Mouse (Mus musculus) midbrain, embryonic 15.5 days (tissue): ENCODE measurements at regions not wholly inside any gene's neighbourhood (a gene's known extent, or its start where the extent isn't known, plus 50 kb on each side); places are given as distances from the start of the nearest gene placed in this dataset.
A peak's percentile ranks its signal among the peaks of the same experiment; 100 is the strongest.

ENCODE experiments used
- ATAC-seq: fragments of 200-750 bp; cut with Nextera tagmentation; replicated peaks from 2 replicates; pipeline ENCODE4 v1.8.0; 2017; ENCODE audit warnings: moderate TSS enrichment
- H3K27ac ChIP-seq: fragments of 300-500 bp; sonication (generic); 2 replicates; pipeline ENCODE4 v1.5.1; 2015; ENCODE audit warnings: mild to moderate bottlenecking, inconsistent platforms
- H3K27me3 ChIP-seq: fragments of 300-500 bp; sonication (generic); replicated peaks from 2 replicates; pipeline ENCODE4 v1.6.1; 2015; ENCODE audit warnings: inconsistent platforms
- H3K36me3 ChIP-seq: fragments of 300-500 bp; sonication (generic); replicated peaks from 2 replicates; pipeline ENCODE4 v1.6.1; 2015; ENCODE audit warnings: inconsistent platforms
- H3K4me1 ChIP-seq: fragments of 300-500 bp; sonication (generic); 2 replicates; pipeline ENCODE4 v1.6.1; 2015; ENCODE audit warnings: inconsistent platforms
- H3K4me2 ChIP-seq: fragments of 300-500 bp; sonication (generic); 2 replicates; pipeline ENCODE4 v1.6.1; 2015; ENCODE audit warnings: inconsistent platforms, mild to moderate bottlenecking, moderate library complexity
- H3K4me3 ChIP-seq: fragments of 300-500 bp; sonication (generic); 2 replicates; pipeline ENCODE4 v1.5.1; 2015; ENCODE audit warnings: mild to moderate bottlenecking, inconsistent platforms
- H3K9ac ChIP-seq: fragments of 300-500 bp; sonication (generic); 2 replicates; pipeline ENCODE4 v1.6.1; 2015; ENCODE audit warnings: mild to moderate bottlenecking, inconsistent platforms
- H3K9me3 ChIP-seq: fragments of 300-500 bp; sonication (generic); 2 replicates; pipeline ENCODE4 v1.6.1; 2016; ENCODE audit warnings: inconsistent platforms
- WGBS: fragments of 180-500 bp; shearing (Covaris S2); methylation state at CpG from one replicate; pipeline ENCODE4 v1.1.7; 2015; ENCODE audit warnings: mixed read lengths; 5-methylcytosine and 5-hydroxymethylcytosine counted together

DNA sequence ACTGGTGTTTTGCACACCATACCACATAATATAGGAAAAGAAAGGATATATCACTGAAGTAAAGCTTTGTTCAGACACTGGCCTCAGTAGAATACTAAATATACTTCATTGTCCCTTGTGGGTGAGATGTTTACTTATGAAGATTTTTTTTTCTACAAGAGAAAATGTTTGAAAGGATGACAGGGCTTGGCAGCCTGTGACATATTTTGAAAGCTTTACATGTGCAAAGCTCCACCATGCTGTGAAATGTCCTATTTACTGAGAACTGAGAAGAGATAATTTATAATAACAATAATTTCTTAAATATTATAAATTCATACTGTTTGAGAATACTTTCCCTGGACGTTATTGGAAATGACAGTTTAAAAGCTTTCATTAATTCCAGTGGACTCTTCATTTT is 395.3 kb downstream of the Ccdc50 start:
- Histone ChIP-seq H3K4me2 (no peak overlapping the region), H3K4me3 (no peak overlapping the region), H3K36me3 (no peaks in the 10 kb centered on the region), H3K9me3 (no peaks in the 10 kb centered on the region), H3K27me3 (no peaks in the 10 kb centered on the region), H3K4me1 (peaks cover 3% of the 10 kb centered on the region; the same call in 1 of the 2 replicates), H3K9ac (no peak overlapping the region), H3K27ac (no peak overlapping the region)
- no peak for ATAC-seq
- WGBS = 67% methylated on average over 1 of the region's 1 CpGs

DNA sequence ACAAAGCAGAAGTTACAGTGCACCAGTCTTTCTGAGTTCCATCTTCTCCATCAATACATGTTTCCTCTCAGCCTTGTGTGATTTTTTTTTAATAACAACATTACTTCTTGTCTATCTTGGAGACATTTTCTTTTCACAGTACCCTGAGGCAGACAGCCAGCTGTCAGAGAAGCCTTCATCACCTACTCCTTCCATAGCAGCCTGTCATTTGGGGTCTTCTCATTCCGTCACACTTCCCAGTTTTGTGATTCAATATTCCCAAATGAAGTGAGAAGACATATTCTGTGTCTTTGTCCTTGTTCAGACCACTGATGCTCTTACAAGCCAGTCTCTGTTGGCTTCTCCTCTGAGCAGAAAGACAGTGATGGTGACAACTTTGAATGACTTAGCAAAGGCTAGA is 404.7 kb downstream of the Ccdc50 start:
- H3K9me3 ChIP-seq = no peaks in the 10 kb centered on the region
- H3K36me3 ChIP-seq = no peaks in the 10 kb centered on the region
- H3K27me3 ChIP-seq = no peaks in the 10 kb centered on the region
- no peak overlapping the region for H3K4me3 ChIP-seq
- H3K27ac ChIP-seq = no peak overlapping the region
- 72% methylated on average over 1 of the region's 1 CpGs for WGBS
- no peak overlapping the region for H3K4me2 ChIP-seq
- H3K4me1 ChIP-seq = no peaks in the 10 kb centered on the region
- ATAC-seq = no peak
- H3K9ac ChIP-seq = no peak overlapping the region

DNA sequence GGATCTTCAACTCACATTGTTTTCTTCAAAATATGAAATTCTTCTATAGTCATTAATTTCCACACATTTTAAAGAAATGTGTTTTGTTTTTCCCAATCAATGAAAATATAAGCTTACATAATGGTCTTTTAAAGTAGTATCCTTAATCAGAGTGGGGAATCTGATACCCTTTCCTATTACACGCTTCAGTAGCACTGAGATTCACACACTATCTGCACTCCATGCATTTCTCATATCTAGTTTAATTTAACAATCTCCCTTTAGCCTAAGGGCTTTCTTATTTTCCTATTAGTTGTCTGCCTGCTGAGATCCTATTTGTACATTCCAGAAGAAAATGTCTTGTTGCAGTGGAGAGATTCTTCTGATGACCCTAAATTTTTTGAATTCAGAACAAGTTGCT is 406.2 kb downstream of the Ccdc50 start:
- H3K9ac ChIP-seq = no peak overlapping the region
- no peak for ATAC-seq
- no peaks in the 10 kb centered on the region for H3K36me3 ChIP-seq
- H3K4me2 ChIP-seq = no peak overlapping the region
- H3K4me3 ChIP-seq = no peak overlapping the region
- WGBS = 72% methylated on average over 1 of the region's 1 CpGs
- no peaks in the 10 kb centered on the region for H3K27me3 ChIP-seq
- no peaks in the 10 kb centered on the region for H3K9me3 ChIP-seq
- H3K4me1 ChIP-seq = no peaks in the 10 kb centered on the region
- no peak overlapping the region for H3K27ac ChIP-seq

DNA sequence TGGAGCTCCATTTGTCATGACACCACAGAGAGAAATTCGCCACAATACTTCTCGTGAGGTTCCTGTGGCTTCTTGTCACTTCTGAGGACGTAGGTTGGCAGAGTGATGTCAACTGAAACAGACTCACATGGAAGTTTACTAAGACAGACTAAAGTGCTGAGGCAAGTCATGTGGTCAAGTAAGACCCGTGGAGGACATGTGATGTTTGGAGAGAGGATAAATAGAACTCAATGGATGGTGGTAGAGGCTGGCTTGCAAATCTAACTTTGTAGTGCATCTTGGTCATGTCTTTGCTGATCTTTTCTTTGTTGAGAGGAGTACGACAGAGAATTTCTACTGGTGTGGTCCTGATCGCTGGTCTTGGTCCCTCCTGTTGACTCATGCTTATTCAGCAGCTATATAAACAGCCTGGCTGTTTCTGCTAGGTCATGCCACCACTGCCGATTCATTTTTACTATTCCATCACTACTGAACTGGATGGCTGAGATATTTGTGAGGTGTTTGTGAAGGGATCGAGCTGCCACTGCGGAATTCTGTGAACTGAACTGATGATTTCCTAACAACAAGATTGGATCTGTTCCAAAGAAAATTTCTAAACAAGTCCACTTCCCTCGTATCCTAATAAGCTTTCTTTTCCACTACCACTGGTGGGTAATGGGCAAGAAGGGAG is 407.6 kb downstream of the Ccdc50 start:
- no peaks in the 10 kb centered on the region for H3K9me3 ChIP-seq
- no peaks in the 10 kb centered on the region for H3K36me3 ChIP-seq
- H3K4me3 ChIP-seq = no peak overlapping the region
- no peak for ATAC-seq
- no peaks in the 10 kb centered on the region for H3K4me1 ChIP-seq
- no peak overlapping the region for H3K27ac ChIP-seq
- no peak overlapping the region for H3K9ac ChIP-seq
- H3K27me3 ChIP-seq = no peaks in the 10 kb centered on the region
- 91% methylated on average over 10 of the region's 10 CpGs for WGBS
- H3K4me2 ChIP-seq = no peak overlapping the region

DNA sequence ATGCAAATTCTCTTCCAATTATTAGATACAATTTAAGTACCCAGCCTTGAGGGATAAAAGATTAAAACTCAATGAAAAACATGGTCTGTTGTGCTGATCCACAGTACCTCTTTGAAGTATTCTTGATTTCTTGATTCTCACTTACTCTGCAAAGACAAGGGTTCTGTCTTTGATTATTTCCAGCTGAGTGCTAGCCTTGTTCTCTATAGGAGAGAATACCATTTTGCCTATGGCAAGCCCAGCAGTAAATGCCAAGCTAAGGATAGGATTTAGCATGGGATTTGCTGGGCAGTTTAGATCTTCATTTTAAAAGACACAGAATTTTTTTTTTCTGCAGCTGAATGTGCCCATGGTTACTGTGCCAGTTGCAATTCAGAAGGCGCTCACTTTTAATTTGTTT is 425.8 kb downstream of the Ccdc50 start:
- no peak overlapping the region for H3K4me2 ChIP-seq
- WGBS = 61% methylated on average over 1 of the region's 1 CpGs
- peak; percentile 83 for ATAC-seq
- H3K27me3 ChIP-seq = no peaks in the 10 kb centered on the region
- no peaks in the 10 kb centered on the region for H3K4me1 ChIP-seq
- H3K9ac ChIP-seq = no peak overlapping the region
- no peaks in the 10 kb centered on the region for H3K36me3 ChIP-seq
- no peak overlapping the region for H3K27ac ChIP-seq
- no peak overlapping the region for H3K4me3 ChIP-seq
- no peaks in the 10 kb centered on the region for H3K9me3 ChIP-seq
